Mouse (Mus musculus): ENCODE measurements around the gene Paxbp1. TPM values are rescaled to one million over a fixed set of nuclear protein-coding genes. Genes with fewer than 3 reads are reported as not detected.
"Not testable (repeated sequence)": the region's sequence is repeated elsewhere in the genome, so short reads cannot be mapped to it uniquely, and the experiment has no call there.

Paxbp1 gene
- 10 to 100 TPM; 63.3 to 68.5 TPM for total RNA-seq (2021)
- long read RNA-seq, transcript Paxbp1-202 (18 exons, 3,973 nt), result major isoform, 16 of 67 reads
- long read RNA-seq, transcript Paxbp1-201 (18 exons, 2,732 nt), result minor isoform, 11 of 67 reads
- long read RNA-seq, partial matches to known transcripts, result 8 of 67 reads
- long read RNA-seq, other reads (novel, unspliced or antisense), result 32 of 67 reads

DNA sequence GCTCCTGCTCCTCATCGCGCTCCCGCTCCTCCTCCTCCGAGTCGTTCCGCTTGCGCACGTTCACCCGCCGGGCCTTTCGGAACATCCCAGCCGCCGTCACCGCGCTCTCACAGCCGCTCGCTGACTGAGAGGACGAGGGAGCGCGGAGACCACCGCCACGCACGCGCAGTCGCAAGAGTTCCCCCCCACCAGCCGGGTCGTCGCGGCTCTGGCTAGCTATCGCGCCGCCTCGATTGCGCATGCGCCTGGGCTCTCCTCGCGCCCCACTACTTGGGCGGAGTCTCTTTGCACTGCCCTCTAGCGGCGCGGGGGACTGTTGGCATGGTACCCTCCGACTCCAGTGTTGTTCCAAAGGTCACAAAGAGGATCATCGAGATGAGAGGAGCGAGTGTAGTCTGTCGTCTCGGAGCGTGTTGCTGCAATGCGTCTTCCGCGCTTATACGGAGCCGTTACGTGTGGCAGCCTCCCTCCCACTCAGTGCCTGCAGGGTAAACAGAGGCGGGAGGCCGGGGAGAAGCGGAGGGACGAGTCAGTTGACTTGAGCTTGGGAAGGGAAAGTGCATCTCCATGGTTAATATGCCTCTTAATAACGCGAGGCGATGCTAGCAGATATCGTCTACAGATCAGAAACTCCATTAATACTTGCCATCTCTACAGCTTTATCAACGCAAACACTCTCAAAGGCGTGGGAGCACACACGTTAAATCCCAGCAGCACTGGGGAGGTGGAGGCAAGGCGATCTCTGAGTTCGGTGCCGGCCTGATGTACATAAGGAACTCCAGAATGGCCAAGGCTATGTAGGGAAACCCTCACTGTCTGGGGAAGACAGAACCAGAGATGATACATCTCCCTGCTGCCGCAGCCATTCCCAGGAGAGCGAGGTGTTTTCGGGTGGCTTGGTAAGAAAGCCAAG, at the start of gene Paxbp1:
TSS of gene Paxbp1 (minus strand) at position 274 of the 913 bp plus-strand sequence.
- peak; percentile 98 to 100 for DNase-seq (ENCODE audit: low spot score in 2 of 2)

- DNase-seq (ENCODE audit: low spot score in 2 of 2), result no peak
Measured at GRCm38 (mm10) chr16:91086642-91087306, 42.4 kb upstream of the Paxbp1 start.

DNA sequence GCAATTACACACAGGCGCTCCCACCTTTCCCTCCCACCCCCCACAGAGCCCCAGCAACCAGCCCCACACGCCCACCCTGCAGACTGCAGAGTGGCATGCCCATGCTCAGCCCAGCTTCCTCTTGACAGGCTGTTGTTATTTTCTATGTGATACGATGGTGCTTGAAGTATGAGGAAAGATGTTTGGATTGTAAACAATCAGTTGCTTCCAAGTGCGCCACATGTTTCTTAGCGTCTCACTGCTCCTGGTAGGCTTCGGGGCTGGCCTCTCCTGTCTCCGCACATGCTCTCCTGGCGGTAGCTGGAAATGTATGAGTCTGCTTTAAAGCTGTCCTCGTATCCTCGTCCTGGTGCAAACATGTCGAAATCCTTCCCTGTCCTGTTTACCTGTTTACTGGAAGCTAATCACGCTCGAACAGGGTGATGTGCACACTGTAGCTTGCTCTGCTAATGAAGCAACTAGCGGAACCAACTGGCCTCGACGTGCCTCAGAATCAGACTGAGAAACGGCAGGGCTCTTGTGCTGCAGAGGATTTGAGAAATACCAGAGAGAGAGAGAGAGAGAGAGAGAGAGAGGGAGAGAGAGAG, 41.0 kb upstream of the Paxbp1 start:
- DNase-seq (ENCODE audit: low spot score in 2 of 2), result no peak

DNA sequence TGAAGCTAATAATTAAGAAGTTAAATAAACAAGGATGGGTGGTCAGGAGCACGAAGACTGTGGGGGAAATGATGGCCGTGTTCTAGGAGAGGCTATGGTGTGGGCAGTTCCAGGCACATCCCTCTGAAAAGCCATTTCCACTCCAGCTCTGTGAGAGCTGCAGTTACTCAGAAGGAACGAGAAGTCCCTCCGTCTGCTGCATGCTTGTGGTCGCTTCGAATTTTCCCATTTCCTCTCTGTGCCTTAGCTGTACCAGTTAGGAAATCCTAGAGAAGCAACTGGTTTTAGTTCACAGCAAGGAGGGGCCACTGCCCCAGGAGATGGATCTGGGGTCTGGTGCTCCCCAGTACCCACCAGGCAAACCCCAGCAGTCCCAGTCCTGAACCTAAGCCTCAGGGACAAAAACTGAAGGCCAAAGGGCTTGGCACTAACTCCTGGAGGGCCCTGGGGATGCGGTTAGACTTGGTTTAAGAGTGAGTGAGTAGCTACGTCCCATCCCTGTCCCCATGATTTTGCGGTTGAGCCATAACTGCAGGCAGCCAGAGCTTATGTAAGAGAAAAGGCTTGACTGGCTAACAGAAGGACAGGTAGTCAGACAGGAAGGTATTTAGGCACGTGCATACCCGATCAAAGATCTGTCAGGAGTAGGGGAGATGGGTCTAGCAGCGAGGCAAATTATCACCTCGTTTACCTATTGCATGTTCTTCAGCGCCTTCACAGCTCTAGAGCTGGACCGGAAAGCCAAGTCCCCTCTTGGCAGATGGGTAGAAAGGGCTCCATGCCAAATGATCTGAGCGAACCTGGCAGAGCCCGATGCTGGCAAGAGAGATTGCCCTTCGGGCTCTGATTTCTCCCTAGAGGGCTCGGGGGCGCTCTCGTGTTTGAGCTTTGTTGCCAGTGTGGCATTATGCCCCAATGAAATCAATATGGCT, 40.2 kb upstream of the Paxbp1 start:
- peak in 1 of 2 experiments; percentile 67 for DNase-seq (ENCODE audit: low spot score in 2 of 2)

GRCm38 (mm10) chr16:91083002-91083646, 38.8 kb upstream of the Paxbp1 start:
- DNase-seq (ENCODE audit: low spot score in 2 of 2), result peak; percentile 38 to 74

DNA sequence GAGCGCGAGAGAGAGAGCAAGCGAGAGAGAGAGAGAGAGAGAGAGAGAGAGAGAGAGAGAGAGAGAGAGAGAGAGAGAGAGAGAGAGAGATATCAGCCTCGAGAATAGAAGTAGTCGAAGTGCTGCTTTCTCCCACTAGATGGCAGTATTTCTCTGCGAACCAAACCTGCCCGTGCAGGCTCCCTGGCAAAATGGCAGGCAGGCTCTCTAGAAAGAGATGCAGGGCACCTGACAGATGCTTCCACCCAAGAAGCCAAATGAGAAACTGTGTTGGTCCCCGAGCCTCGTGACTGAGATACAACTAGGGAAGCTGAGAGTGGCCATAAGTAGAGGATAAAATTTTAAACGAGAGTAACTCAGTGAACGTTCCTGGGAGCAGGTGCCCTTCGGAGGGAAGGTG, 37.2 kb upstream of the Paxbp1 start:
- peak; percentile 67 to 90 for DNase-seq (ENCODE audit: low spot score in 2 of 2)

- peak in 1 of 2 experiments; percentile 45 for DNase-seq (ENCODE audit: low spot score in 2 of 2)
Measured at GRCm38 (mm10) chr16:91076180-91076579, 31.8 kb upstream of the Paxbp1 start.

GRCm38 (mm10) chr16:91075423-91075822, 31.1 kb upstream of the Paxbp1 start:
- DNase-seq (ENCODE audit: low spot score in 2 of 2), result not testable (repeated sequence)

GRCm38 (mm10) chr16:91073163-91073892, 29.0 kb upstream of the Paxbp1 start:
- DNase-seq (ENCODE audit: low spot score in 2 of 2), result peak; percentile 80 to 96

DNA sequence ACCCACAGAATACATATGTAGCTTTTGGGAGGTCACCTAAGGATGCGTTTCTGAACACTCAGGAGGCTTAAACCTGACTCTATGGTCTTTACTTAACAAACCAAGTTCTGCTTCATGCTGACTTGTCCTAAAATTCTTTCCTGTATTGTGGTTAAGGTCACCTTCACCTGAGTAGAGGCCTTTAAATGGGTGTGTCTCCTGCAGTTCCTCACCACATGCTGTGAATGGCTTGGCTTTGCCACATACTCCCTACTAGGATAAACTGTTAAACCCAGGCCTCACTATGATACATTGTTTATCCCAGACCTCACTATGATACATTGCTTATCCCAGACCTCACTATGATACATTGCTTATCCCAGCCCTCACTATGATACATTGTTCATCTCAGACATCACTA, 27.9 kb upstream of the Paxbp1 start:
- no peak for DNase-seq (ENCODE audit: low spot score in 2 of 2)

- peak; percentile 42 to 67 for DNase-seq (ENCODE audit: low spot score in 2 of 2)
Measured at GRCm38 (mm10) chr16:91068969-91069368, 24.6 kb upstream of the Paxbp1 start.

DNA sequence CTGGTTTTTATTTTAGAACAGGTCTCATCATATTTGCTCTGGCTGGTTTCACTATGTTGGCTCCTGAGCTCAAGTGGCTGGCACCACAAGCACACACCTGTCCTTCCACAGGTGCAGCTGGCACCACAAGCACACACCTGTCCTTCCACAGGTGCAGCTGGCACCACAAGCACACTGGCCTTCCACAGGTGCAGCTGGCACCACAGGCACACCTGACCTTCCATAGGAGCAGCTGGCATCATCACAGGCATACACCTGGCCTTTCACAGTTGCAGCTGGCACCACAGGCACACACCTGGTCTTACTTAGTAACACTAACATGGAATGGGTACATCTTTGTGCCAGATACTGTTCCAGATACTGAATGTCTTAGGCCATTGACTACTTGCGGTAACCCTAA, 22.8 kb upstream of the Paxbp1 start:
- no peak for DNase-seq (ENCODE audit: low spot score in 2 of 2)

DNA sequence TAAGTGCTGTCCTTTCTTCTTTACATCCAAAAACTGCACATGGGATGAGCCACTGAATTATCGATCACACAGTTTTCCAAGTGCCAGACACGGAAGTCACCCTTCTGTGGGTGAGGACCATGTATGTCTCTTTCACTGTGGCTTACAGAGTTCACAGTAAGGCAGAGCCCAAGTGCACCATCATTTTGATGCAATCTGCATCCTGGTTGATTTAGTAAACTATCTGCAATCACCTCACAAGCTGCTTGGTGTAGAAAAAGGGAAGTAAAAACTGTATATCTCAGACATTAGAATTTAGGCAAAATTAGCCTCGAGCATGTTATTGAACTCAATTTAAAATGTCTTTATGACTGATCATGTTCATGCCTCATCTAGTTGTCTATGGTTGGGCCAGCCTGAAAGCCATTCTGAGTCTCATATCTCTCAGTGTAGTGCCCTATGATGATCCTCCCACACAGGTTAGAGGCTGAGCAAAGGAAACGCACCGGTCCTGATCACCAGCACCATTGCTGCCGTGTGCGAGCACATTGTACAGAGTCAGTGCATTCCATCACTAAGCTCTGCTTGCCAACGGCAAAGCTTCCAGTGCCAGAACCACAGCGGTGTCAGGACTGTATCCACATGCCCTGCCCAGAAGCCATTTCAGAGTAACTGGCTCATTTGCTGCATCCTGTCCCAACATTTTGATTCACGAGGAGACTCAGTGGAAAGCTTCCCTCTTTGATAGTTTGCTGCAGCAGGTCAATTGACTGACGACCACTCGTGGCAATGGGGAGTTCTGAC, 20.4 kb upstream of the Paxbp1 start:
- no peak for DNase-seq (ENCODE audit: low spot score in 2 of 2)

DNA sequence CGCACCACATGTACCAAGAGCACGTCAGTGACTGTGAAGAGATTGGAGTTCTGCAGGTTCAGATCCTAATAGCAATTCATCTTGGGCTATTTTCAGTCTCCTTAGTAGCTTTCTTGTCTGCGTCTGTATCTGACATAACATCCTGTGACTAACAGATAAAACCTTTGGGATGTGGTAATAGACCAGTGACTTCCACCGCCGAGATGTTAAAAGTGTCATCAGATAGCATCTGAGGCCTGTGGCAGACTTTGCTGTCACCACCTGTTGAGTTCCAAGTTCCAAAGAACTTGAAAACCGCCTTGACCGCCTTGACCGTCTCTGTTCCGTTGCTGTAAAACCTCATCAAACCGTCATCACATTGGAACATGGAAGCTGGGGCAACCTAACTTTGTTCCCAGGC, 19.4 kb upstream of the Paxbp1 start:
- DNase-seq (ENCODE audit: low spot score in 2 of 2), result no peak

DNA sequence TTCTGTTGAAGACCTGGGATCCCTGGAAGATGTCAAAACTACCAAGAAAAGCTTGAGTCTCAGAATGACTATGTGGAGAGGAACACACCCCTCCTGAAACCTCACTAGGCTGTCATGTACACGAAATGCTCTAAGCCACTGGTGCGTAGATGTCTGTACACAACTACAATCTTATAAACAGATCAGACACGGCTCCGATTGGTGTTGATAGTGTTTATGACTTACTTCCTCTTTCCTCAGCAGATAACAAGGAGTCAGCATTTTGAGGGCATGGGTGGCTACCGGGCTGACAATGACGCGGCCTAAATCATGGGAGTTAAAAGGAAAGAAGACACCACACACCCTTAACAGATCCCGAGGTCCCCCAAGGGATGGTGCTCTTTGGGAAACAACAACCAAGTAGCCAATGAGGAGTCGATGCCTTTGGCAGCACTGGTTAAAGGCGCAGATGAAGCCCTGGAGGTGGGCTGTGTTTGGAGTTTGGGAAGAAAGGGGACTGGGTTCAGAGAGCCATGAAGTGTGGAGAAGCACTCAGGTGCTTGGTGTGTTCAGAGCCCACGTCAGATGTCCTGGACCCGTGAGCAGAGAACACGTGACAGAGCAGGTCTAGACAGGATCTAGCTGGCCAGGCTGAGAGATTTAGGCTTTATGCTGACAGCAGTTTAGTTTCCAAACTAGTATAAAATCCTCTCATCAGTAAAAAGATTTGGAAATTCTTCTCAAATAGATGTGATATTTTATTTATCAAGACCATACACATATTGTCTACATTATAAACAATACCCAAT, 17.4 kb upstream of the Paxbp1 start:
- DNase-seq (ENCODE audit: low spot score in 2 of 2), result no peak

- no peak for DNase-seq (ENCODE audit: low spot score in 2 of 2)
Measured at GRCm38 (mm10) chr16:91057741-91058140, 13.4 kb upstream of the Paxbp1 start.

GRCm38 (mm10) chr16:91057261-91057660, 12.9 kb upstream of the Paxbp1 start:
- no peak for DNase-seq (ENCODE audit: low spot score in 2 of 2)
